Mouse (Mus musculus) CH12F3 (cell line): Measurements from ENCODE around the gene Fam214a.

Source experiments
- in situ Hi-C: fragments of 300-500 bp; cut with MboI; formaldehyde crosslinking; loops from 2 replicates; pipeline ENCODE4 v1.14.3; 2020; ENCODE audit warnings: low sequenced_read_pairs

The Fam214a gene

GRCm38 (mm10) chr9:75070457-75071028, 117.9 kb downstream of the Fam214a start, which contains the start of gene Myo5a:
TSS of gene Myo5a (plus strand) at chr9:75071015.
- in situ Hi-C loops = no loop called here

DNA sequence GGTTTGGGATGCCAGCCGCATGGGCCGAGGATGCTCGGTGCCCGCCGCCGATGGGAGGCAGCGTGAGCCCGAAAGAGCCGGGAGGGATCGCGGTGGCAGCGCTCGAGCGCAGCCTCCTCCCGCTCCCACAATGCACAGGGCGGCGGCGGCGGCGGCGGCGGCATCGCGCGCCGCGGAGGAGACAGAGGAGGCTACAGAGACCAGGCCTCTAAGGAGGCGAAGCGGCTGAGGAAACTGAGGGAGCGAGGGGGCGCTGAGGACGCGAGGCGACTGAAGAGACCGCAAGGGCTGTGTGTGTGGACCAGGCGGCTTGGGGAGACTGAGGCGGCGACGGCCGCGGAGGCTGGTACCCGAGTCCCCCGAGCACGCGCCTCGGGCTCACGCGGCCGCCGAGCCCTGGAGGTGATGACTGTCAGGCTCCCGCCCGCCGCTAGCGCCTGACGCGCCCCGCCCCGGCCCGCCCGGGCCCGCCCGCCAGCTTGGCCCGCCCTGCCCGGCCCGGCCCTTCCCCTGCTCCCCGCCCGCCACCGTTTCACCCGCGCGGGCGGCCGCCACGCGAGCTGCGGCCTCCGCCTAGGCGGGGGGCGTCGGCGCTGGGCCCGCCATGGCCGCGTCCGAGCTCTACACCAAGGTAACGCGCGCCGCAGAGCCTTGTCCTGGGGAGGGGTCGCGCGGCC, 118.5 kb downstream of the Fam214a start:
- in situ Hi-C loops = no loop called here

DNA sequence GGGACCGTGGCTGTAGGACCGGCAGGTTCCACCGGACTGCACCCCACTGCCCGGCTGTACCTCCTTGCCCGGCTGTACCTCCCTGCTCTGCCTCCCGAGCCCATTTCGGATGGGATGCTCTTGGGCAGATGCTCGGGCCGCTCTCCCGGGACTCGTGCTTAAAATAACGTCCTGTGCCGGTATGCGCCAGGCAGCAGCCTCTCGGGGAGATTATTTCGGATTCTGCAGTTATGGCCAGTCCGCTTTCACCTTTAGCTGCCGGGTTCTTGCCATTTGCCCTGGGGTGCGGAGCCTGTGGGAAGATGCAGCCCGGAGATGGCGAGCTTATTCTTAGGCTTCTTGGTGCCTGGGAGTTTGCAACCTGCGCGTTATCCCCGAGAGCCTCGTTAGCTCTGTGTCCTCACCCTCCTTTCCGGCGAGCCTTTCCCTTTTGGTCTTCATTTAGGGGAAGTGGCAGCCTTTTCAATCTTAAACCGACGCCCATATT, 119.1 kb downstream of the Fam214a start:
- in situ Hi-C loops = no loop called here

DNA sequence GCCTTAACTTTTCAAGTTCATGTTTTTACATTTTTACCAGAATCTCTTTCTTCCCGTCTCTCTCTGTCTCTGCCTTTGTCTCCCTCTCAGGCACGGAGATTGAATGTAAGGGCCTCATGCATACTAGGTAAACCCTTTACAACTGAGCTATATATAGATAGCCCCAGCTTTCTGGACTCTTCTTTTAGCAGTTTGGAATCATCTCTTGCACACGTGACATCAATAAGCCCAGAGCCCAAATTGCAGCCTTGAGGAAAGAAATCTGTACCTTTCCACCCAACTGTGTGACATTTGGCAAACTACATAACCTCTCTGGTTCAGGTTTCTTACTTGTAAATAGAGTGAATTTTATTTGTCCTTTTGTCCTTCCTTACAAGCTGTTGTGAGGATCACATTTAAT, 119.7 kb downstream of the Fam214a start:
- in situ Hi-C loops = no loop called here

GRCm38 (mm10) chr9:75077191-75077590, 124.5 kb downstream of the Fam214a start:
- in situ Hi-C loops = no loop called here
